Mouse (Mus musculus) forebrain, embryonic 10.5 days (tissue): ENCODE measurements around the gene Zfp710. TPM values are rescaled to one million over a fixed set of nuclear protein-coding genes. Genes with fewer than 3 reads are reported as not detected.

ENCODE experiments used
- DNase-seq: peaks from one replicate; pipeline ENCODE4 v3.0.0-alpha.2; 2017; ENCODE audit warnings: low spot score; ENCODE audit errors: extremely low spot score
- H3K27ac ChIP-seq: fragments of 300-500 bp; sonication (generic); 2 replicates; pipeline ENCODE4 v1.5.1; 2016; ENCODE audit warnings: mild to moderate bottlenecking
- H3K27me3 ChIP-seq: fragments of 300-500 bp; sonication (generic); 2 replicates; pipeline ENCODE4 v1.6.1; 2016; ENCODE audit warnings: mild to moderate bottlenecking; ENCODE audit not compliant: poor library complexity, severe bottlenecking
- H3K36me3 ChIP-seq: fragments of 300-500 bp; sonication (generic); replicated peaks from 2 replicates; pipeline ENCODE4 v1.6.1; 2016; ENCODE audit warnings: mild to moderate bottlenecking, moderate library complexity
- H3K4me1 ChIP-seq: fragments of 300-500 bp; sonication (generic); 2 replicates; pipeline ENCODE4 v1.6.1; 2016
- H3K4me3 ChIP-seq: fragments of 300-500 bp; sonication (generic); 2 replicates; pipeline ENCODE4 v1.5.1; 2016; ENCODE audit warnings: mild to moderate bottlenecking, moderate library complexity
- H3K9me3 ChIP-seq: fragments of 300-500 bp; sonication (generic); 2 replicates; pipeline ENCODE4 v1.6.1; 2016; ENCODE audit warnings: mild to moderate bottlenecking, moderate library complexity
- WGBS: fragments of 180-500 bp; shearing (Covaris S2); methylation state at CpG from one replicate; pipeline ENCODE4 v1.1.7; 2016; 5-methylcytosine and 5-hydroxymethylcytosine counted together
- polyA plus RNA-seq: library from polyadenylated mRNA; unstranded; fragments of >200 nt; fragmentation: Nextera tagmentation; extraction: Ambion mirVana; gene quantifications from 2 replicates; pipeline ENCODE4 v1.2.1, GENCODE M21; 2016

The Zfp710 gene
- polyA plus RNA-seq, 1 experiment from 2014 or later = 33.3 TPM

DNA sequence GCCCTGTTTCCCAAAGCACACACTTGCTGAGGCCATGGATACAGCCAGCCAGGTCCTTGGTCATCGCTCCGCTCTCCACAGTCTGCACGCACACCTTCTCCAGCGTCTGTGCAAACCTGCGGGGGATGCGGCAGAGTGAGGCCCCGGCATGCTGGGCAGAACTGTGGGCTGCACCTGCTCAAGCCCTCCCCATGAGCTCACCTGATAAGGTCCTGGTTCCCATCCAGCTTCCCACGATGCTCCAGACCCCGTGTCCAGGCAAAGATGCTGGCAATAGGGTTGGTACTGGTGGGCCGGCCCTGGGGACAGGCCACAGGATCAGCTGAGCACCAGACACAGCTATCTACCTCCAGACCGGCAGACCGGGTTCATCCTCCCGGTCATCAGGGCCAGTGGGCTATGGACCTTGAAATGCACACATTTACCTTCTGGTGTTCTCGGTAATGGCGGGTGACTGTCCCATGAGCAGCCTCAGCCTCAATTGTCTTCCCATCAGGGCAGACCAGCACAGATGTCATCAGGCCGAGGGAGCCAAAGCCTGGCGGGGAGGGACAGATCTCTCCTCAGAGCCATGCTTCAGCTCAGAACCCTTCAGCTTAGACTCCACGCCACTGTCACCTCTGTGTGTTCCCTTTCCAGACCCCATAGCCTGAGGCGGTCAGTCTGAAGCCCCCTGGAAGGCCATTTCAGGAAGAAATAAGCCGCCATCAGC is 71.1 kb downstream of the Zfp710 start:
- Histone ChIP-seq H3K4me3 (no peak overlapping the region), H3K27ac (no peak overlapping the region), H3K27me3 (no peaks in the 10 kb centered on the region), H3K36me3 (peaks cover 100% of the 10 kb centered on the region), H3K9me3 (no peaks in the 10 kb centered on the region), H3K4me1 (0 out of 2 replicates have a peak, but pooled peaks cover 3% of the 10 kb centered on the region)
- WGBS = 93% methylated on average over 20 of the region's 20 CpGs
- DNase-seq = no peak

DNA sequence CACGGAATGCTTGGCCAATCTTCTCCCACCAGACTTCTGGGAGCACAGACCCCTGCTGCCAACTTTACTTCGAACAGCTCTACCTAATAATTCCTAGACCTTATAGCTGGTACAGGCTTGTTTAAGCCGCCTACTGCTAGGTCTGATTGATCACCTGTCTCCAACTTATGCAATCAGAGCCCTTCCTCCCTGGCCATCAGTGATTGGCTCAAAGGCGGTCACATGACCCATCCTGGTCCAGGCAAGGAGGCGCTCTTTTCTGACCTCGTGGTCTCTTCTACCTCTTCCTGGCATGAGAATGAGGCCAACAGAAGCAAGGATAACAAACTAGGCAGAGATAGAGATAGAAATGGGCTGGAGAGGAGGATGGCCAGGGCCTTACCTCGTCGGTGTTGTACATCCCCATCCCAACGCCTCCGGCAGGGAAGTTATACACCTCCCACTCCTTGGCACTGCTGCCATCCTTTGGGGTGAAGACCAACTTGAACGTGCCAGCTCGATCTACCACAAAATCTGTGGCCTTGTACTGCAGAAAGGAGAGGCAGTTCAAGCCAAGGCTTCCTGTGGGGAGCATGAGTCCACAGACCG is 73.9 kb downstream of the Zfp710 start:
- Histone ChIP-seq H3K4me3 (no peak overlapping the region), H3K4me1 (no peaks in the 10 kb centered on the region), H3K36me3 (peaks cover 100% of the 10 kb centered on the region), H3K27me3 (no peaks in the 10 kb centered on the region), H3K9me3 (no peaks in the 10 kb centered on the region), H3K27ac (no peak overlapping the region)
- WGBS = 95% methylated on average over 13 of the region's 13 CpGs
- DNase-seq = no peak

DNA sequence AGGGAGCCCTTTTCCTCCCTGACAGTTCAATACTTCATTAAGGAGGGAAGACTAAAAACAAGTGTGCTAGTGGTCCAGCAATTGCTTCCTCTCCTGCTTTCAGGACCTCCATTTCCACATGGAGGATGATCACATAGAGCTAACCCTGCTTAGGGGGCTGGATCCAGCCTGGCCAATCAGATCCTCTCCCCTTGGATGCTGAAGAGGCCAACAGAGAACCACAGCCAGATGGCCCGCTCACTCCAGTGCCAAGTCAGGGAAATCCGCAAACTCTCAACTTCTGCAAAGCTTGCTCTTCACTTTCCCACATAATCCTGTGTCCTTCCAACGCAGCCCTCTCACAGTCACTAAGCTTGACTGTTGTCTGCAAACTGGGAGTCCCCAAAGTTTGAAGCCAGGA is 78.7 kb downstream of the Zfp710 start:
- Histone ChIP-seq H3K27ac (no peak overlapping the region), H3K9me3 (no peaks in the 10 kb centered on the region; the same call in 1 of the 2 replicates), H3K27me3 (no peaks in the 10 kb centered on the region), H3K4me3 (no peak overlapping the region), H3K36me3 (peaks cover 86% of the 10 kb centered on the region), H3K4me1 (0 out of 2 replicates have a peak, but pooled peaks cover 5% of the 10 kb centered on the region)
- no peak for DNase-seq
- WGBS = 86% methylated on average over 3 of the region's 3 CpGs

DNA sequence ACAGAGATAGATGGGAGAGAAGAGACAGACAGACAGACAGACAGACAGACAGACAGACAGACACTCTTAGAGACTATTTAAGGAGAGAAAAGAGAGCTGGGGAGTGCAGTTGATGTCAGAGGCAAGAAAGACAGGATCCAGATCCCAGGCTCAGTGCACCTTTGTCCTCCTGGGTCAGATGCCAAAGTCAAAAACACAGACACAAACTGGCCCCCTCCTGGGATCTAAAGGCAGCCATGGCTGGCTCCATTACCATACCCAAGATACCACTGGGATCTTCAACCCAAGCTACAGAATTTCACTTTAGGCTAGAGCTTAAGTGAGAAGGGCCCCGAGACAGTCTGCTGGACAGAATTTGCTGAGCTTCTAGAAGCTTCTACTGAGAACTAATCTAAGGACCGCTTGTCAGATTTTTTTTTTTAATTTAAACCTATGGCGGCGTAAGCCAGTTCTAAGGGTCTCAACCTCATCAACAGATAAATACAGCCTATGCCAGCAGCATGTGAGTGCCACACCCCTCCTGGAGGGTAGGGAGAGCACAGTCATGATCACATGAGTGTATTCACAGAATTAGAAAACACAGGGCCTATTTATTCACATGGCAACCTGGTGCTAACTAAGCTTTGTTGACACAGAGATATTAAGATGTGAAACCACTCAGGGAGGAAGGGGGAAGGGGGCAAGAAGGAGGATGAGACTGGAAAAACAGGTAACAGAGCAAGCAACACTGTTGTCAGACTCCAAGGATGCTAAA is 81.2 kb downstream of the Zfp710 start:
- no peaks in the 10 kb centered on the region; the same call in 1 of the 2 replicates for H3K9me3 ChIP-seq
- peaks cover 85% of the 10 kb centered on the region for H3K36me3 ChIP-seq
- DNase-seq = no peak
- H3K4me3 ChIP-seq = no peak overlapping the region
- H3K27ac ChIP-seq = no peak overlapping the region
- WGBS = 95% methylated on average over 4 of the region's 4 CpGs
- H3K27me3 ChIP-seq = no peaks in the 10 kb centered on the region
- peaks cover 9% of the 10 kb centered on the region; the same call in 1 of the 2 replicates for H3K4me1 ChIP-seq

DNA sequence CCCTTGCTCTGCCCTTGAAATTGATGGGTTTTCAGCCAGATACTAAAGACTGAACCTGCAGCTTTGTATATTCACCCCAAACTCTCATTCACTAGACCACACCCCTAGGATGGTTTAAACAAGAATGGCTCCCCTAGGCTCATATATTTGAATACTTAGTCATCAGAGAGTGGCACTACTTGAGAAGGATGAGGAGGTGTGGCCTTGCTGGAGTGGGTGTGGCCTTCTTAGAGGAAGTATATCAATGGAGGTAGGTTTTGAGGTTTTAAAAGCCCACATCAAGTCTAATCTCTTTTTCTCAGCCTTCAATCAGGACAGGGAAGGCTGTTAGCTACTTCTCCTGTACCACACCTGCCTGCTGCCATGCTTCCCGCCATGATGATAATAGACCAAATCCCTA is 81.8 kb downstream of the Zfp710 start:
- Histone ChIP-seq H3K27ac (no peak overlapping the region), H3K9me3 (no peaks in the 10 kb centered on the region; the same call in 1 of the 2 replicates), H3K4me1 (peaks cover 15% of the 10 kb centered on the region), H3K4me3 (no peak overlapping the region), H3K27me3 (no peaks in the 10 kb centered on the region), H3K36me3 (peaks cover 84% of the 10 kb centered on the region)
- no peak for DNase-seq
- WGBS = 94% methylated on average over 1 of the region's 1 CpGs

DNA sequence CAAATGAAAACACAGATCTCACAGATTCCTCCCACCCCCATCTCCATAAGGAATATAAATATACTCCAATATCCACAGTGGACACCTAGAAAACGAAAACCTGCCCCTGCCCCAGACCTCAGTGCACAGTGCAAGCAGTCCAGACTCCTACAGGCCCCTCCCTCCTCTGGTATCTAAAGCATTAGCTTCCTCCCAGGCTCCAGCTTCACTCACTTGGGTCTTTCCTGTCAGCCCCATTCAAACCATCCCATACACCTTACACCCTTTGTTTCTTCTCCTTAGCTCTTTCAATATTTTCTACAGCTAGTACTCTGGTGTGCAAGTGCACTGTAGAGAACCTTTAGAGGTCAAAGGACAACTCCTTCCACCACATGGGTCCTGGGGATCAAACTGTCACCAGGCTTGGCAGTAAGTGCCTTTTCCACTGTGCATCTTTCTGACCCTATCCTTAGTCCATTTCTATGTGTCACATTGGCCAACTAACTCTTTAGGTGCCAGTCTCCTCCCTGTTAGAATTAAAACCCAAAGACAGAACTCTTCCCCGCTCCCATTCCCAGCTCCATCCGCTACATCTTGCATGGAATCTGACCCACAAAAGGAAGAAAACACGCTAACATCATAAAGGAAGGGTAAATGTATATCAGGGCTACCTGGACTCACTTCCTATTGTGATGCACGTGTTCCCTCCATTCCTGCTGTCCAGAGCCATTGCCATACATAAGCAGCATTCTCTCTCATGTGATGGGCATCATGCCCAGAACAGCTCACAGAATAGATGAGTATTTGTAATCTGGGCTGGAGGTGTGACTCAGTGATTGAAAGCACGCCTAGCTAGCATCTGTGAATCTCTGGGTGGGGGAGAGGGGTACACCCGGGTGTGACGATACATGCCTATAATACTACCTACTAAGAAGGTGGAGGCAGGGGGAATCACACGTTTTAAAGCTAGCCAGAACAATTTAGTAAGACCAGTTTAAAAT is 86.7 kb downstream of the Zfp710 start:
- Histone ChIP-seq H3K4me3 (no peak overlapping the region), H3K27ac (no peak overlapping the region), H3K4me1 (peaks cover 59% of the 10 kb centered on the region), H3K9me3 (no peaks in the 10 kb centered on the region; the same call in 1 of the 2 replicates), H3K27me3 (no peaks in the 10 kb centered on the region), H3K36me3 (peaks cover 69% of the 10 kb centered on the region)
- WGBS = 90% methylated on average over 9 of the region's 9 CpGs
- no peak for DNase-seq

DNA sequence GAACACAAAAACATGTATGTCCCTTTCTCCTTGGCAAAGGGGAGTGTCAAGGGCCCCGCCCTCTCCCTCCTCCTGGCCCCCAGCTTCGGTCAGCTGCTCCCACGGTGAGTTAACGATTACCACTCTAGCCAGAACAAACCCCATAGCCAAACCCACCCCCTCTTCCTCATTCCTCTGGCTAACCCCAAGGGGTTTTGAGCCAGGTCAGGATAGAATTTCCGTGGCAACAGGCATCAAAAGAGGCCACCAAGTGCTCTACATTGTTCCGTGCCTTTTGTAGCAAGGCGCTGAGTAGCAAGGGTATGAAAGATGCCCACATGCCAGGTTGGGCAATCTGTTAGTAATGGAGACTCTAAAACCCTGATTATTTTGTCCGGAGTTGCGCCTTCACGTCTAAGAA is 89.4 kb downstream of the Zfp710 start:
- 12% methylated on average over 10 of the region's 10 CpGs for WGBS
- peak overlapping the region; percentile 98 for H3K27ac ChIP-seq
- peak overlapping the region; percentile 98 for H3K4me3 ChIP-seq
- H3K9me3 ChIP-seq = no peaks in the 10 kb centered on the region
- peaks cover 42% of the 10 kb centered on the region for H3K36me3 ChIP-seq
- no peaks in the 10 kb centered on the region for H3K27me3 ChIP-seq
- peaks cover 59% of the 10 kb centered on the region for H3K4me1 ChIP-seq
- DNase-seq = peak; percentile 41

DNA sequence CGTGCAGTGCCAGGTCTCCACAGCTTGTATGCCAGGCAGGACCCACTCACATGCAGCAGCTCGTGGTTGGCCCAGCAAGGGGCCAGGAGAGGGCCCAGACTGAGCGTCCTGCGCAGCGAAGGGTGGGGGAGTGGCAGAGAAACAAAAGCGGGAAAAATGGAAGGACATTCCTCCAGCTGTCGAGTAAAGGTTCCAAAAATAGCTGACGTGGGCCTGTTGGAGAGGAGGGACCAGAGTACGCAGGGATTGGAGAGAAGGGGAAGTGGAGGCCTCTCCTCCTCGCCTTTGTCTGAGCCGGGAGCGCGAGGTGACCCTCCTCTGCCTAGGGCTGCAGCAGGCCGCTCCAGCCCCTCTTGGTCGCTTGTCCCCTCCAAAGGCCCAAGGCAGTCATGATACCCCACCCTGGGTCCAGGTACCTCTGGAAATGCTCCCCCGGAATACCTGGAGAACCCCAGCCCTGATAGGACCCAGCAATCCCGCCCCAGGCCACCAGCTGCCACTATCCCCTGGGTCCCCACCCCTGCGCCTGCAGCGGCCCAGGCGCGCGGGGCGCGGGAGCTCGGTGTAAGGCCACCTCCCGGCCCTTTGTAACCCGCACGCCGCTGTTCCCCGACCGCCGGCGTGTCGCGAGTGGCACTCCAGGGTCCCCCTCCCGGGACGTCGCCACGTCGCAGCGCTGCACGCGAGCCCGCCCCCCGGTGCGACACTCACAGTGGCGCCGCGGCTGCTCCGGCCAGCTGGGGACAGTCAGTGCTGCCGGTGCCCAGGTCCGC is 90.0 kb downstream of the Zfp710 start:
- peaks cover 36% of the 10 kb centered on the region for H3K36me3 ChIP-seq
- H3K27ac ChIP-seq = peak overlapping the region; percentile 98
- peak; percentile 77 for DNase-seq
- peaks cover 58% of the 10 kb centered on the region for H3K4me1 ChIP-seq
- peak overlapping the region; percentile 98 for H3K4me3 ChIP-seq
- under 1% methylated on average over 52 of the region's 52 CpGs for WGBS
- no peaks in the 10 kb centered on the region for H3K27me3 ChIP-seq
- no peaks in the 10 kb centered on the region for H3K9me3 ChIP-seq

DNA sequence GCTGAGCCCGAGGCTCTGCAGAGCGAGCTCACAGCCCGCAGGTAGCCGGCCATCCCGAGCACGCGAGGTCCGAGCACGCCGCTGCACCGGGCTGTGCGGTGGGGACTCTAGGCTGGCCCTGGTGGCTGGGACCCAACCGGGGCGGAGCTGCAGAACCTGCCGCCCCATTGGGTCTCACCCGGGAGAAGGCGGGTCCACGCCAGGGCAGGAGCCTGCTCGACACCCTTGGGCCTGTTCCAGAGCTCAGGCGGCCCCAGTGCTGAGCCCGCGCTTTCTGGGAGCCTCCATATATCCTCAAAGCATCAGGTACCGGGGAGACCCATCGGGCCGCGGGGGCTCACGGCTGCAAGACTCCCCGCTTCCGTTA is 90.6 kb downstream of the Zfp710 start, which contains the start of gene Idh2:
Gene Idh2 (minus strand): TSS at position 169 of the 367 bp plus-strand sequence.
- Histone ChIP-seq H3K27ac (peak within 1 kb of the TSS; percentile 98), H3K4me1 (peaks cover 56% of the 10 kb centered on the region), H3K36me3 (peaks cover 31% of the 10 kb centered on the region), H3K9me3 (no peaks in the 10 kb centered on the region), H3K27me3 (no peaks in the 10 kb centered on the region), H3K4me3 (peak within 1 kb of the TSS; percentile 98)
- DNase-seq = peak; percentile 87
- WGBS = under 1% methylated on average over 29 of the region's 29 CpGs

DNA sequence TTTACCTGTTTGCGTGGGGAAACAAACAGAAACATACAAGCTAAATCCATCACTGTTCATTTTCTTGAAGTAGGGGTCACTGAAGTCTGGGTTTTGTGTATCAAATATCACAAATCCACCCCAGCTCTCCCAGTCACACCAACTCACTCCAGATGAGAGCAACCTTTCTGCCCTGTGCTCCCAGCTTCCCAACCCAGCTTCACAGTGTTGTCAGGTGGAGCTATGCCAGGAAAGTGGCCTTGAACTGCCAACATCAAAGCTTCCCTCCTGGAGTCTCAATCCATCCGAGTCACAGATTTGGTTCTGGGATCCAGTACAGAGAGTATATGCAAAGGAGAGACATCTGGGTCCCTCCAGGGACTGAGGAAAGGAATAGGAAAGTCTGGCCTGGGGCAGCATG is 91.5 kb downstream of the Zfp710 start:
- 86% methylated on average over 2 of the region's 2 CpGs for WGBS
- Histone ChIP-seq H3K27ac (0 out of 2 replicates have a peak overlapping the region, but pooled peaks have one; percentile 98), H3K9me3 (no peaks in the 10 kb centered on the region), H3K27me3 (no peaks in the 10 kb centered on the region), H3K4me1 (peaks cover 51% of the 10 kb centered on the region), H3K36me3 (peaks cover 21% of the 10 kb centered on the region), H3K4me3 (peak overlapping the region; percentile 98)
- no peak for DNase-seq

DNA sequence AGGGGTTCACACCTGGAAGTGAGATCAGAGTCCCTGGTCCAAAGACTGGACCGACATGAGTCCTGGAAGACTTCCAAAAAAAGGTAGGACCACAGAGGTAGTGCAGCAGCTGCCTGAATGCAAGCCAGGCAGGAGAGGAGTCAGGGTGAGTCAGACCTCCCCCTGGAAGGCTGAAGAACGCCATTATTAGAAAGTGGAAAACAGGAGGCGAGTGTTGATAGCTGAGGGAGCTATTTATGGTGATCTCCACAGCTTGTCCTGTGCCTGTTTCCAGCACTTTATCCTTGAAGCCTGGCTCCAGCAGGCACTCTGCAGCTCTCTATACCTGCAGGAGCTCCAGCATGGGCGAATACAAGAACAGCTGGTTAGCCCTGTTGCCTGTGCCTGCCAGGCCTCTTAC is 94.6 kb downstream of the Zfp710 start:
- no peaks in the 10 kb centered on the region for H3K27me3 ChIP-seq
- peaks cover 21% of the 10 kb centered on the region for H3K4me1 ChIP-seq
- no peak overlapping the region for H3K27ac ChIP-seq
- no peaks in the 10 kb centered on the region for H3K9me3 ChIP-seq
- 79% methylated on average over 4 of the region's 4 CpGs for WGBS
- no peak overlapping the region for H3K4me3 ChIP-seq
- no peak for DNase-seq
- H3K36me3 ChIP-seq = no peaks in the 10 kb centered on the region
